Mouse (Mus musculus) stomach, postnatal 0 days (tissue): ENCODE data around the gene Ptcd3. TPM values are rescaled to one million over a fixed set of nuclear protein-coding genes. Genes with fewer than 3 reads are reported as not detected.
"Not testable (repeated sequence)": the region's sequence is repeated elsewhere in the genome, so short reads cannot be mapped to it uniquely, and the experiment has no call there.

Experiments
- ATAC-seq: fragments of 200-750 bp; cut with Nextera tagmentation; 2 replicates; pipeline ENCODE4 v1.8.0; 2017; ENCODE audit not compliant: low FRiP score, low TSS enrichment
- DNase-seq: peaks from one replicate; pipeline ENCODE4 v3.0.0-alpha.2; 2016; ENCODE audit warnings: low spot score
- H3K27ac ChIP-seq: fragments of 300-500 bp; sonication (generic); replicated peaks from 2 replicates; pipeline ENCODE4 v1.5.1; 2014; ENCODE audit warnings: mild to moderate bottlenecking, control low read depth
- H3K27me3 ChIP-seq: fragments of 300-500 bp; sonication (generic); 2 replicates; pipeline ENCODE4 v1.6.1; 2014; ENCODE audit warnings: low read length; ENCODE audit not compliant: control insufficient read depth, insufficient read depth
- H3K36me3 ChIP-seq: fragments of 300-500 bp; sonication (generic); 2 replicates; pipeline ENCODE4 v1.6.1; 2014; ENCODE audit warnings: low read length, mixed read lengths; ENCODE audit not compliant: control insufficient read depth, insufficient read depth
- H3K4me1 ChIP-seq: fragments of 300-500 bp; sonication (generic); replicated peaks from 2 replicates; pipeline ENCODE4 v1.6.1; 2014; ENCODE audit warnings: antibody characterized with exemption; ENCODE audit not compliant: control insufficient read depth, insufficient read depth
- H3K4me2 ChIP-seq: fragments of 300-500 bp; sonication (generic); replicated peaks from 2 replicates; pipeline ENCODE4 v1.6.1; 2014; ENCODE audit warnings: low read depth, mild to moderate bottlenecking, control low read depth, moderate library complexity
- H3K4me3 ChIP-seq: fragments of 300-500 bp; sonication (generic); 2 replicates; pipeline ENCODE4 v1.5.1; 2014; ENCODE audit warnings: low read depth, low read length, control low read depth
- H3K9ac ChIP-seq: fragments of 300-500 bp; sonication (generic); 2 replicates; pipeline ENCODE4 v1.6.1; 2014; ENCODE audit warnings: mild to moderate bottlenecking, low read length, control low read depth, mixed read lengths
- H3K9me3 ChIP-seq: fragments of 300-500 bp; sonication (generic); 2 replicates; pipeline ENCODE4 v1.6.1; 2016; ENCODE audit warnings: low read length; ENCODE audit not compliant: control insufficient read depth
- CTCF ChIP-seq: IDR thresholded peaks from 2 replicates; pipeline ENCODE4 v1.5.1; 2016; ENCODE audit warnings: antibody characterized with exemption, low read depth, mild to moderate bottlenecking, moderate library complexity
- EP300 ChIP-seq: optimal IDR thresholded peaks from 2 replicates; pipeline ENCODE3; 2016; ENCODE audit warnings: antibody characterized with exemption
- WGBS: fragments of 180-500 bp; shearing (Covaris S2); extraction: QIAGEN DNeasy Blood & Tissue Kit; methylation state at CpG from one replicate; pipeline ENCODE4 v1.1.7; 2014; 5-methylcytosine and 5-hydroxymethylcytosine counted together
- polyA plus RNA-seq: library from polyadenylated mRNA; unstranded; fragments of >200 nt; fragmentation: Nextera tagmentation; extraction: Ambion mirVana; gene quantifications from 2 replicates; pipeline ENCODE4 v1.2.1, GENCODE M21; 2015

The Ptcd3 gene
- polyA plus RNA-seq, 1 experiment from 2014 or later: 31.1 TPM

DNA sequence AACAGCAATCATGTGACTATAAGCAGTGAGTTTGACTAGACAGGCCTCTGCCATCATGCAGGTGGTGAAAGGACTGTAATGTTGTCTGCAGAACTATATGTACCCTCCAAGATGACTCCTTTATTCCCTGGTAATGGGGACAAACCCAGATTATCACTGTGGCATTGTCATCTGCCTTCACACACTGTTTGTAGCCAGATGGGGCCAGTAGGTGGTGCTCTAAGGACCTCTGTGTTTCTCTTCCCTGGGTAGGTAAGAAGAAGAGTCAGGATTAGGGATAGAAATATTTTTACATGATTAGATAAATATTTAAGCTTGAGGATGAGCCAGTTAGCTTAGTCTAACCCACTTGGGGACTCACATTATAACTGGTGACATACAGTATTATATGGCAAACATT is 19.4 kb upstream of the Ptcd3 start:
- DNase-seq: peak; percentile 59
- Histone ChIP-seq H3K27ac (no peak overlapping the region), H3K4me2 (no peak overlapping the region), H3K36me3 (peaks cover 35% of the 10 kb centered on the region), H3K4me1 (no peaks in the 10 kb centered on the region), H3K4me3 (no peak overlapping the region), H3K27me3 (no peaks in the 10 kb centered on the region), H3K9me3 (no peaks in the 10 kb centered on the region), H3K9ac (no peak overlapping the region)
- no peak for ATAC-seq
- TF ChIP-seq EP300 (no peak), CTCF (peak; percentile 87)

DNA sequence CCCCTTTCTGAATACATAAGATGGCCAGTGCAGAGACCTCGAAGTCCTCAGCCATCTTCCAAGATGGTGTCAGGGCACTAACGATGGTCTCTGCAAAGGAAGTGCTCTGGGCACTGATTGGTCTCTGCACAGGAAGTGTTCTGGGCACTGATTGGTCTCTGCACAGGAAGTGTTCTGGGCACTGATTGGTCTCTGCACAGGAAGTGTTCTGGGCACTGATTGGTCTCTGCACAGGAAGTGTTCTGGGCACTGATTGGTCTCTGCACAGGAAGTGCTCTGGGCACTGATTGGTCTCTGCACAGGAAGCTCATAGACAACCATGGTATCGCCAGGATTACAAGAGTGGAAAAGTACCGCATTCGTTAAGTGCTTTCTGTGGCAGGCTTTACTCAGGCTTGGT is 16.7 kb upstream of the Ptcd3 start:
- H3K9me3 ChIP-seq, H3K4me2 ChIP-seq, H3K4me3 ChIP-seq, H3K9ac ChIP-seq, DNase-seq, H3K27me3 ChIP-seq, H3K27ac ChIP-seq, H3K4me1 ChIP-seq, ATAC-seq: not testable (repeated sequence)
- peaks cover 34% of the 10 kb centered on the region for H3K36me3 ChIP-seq
- 90% methylated on average over 5 of the region's 5 CpGs for WGBS

DNA sequence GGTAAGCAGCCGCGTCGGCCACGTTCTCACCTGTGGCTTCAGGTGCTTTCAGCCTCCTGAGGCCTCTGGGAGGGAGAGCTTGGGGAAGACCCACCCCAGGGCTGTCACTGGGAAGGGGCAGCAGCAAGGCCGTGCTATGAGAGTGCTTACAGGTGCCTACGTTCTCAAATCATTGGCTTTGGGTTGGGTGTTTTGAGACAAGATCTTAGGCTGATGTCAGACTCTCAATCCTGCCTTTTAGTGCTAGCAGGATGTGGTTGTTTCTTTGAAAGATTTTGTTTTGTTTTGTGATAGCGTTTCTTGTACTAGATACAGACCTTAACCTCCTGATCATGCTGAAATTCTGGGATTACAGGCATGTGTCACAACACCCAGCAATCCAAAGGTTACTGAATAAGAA is 12.2 kb upstream of the Ptcd3 start:
- Histone ChIP-seq H3K4me1 (no peaks in the 10 kb centered on the region), H3K36me3 (peaks cover 28% of the 10 kb centered on the region), H3K27ac (no peak overlapping the region), H3K9ac (no peak overlapping the region), H3K27me3 (no peaks in the 10 kb centered on the region), H3K4me2 (no peak overlapping the region), H3K4me3 (no peak overlapping the region), H3K9me3 (no peaks in the 10 kb centered on the region)
- WGBS: 90% methylated on average over 7 of the region's 7 CpGs
- TF ChIP-seq CTCF (no peak), EP300 (no peak)
- ATAC-seq (no peak), DNase-seq (no peak)

DNA sequence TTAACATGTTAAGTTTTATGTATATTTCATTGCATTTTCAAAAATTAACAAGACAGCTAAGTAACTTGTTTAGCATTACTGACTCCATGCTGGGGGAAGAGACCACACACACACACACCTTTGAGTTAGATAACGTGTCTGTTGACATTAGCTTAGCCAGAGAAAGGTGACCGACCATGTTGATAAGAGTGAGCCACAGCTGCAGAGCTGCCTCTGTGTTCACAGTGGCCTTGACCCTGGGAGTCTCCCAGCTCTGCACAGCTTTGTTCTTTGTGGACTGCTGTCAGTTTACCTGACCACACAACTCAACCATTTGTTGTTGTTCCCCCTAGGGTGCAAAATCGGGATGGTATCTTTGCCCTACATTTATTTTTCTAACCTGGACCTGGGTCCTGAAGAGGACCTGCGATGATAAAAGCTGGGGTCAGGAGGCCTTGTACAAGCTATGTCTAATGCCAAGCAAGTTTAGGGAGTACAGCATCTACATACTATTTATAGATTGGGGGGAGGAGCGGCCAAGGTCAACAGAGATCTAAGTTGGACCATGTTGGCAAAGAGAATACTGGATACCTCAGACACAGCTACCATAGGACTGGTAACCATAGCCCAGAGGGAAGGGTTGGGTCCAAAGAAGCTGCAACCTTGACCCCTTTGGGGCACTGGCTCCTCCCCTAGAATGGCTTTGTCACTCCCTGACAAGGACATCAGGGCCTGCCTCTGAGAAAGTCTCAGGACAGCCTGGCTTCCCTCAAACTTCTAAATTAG is 3.3 kb upstream of the Ptcd3 start:
- WGBS: 56% methylated on average over 5 of the region's 5 CpGs
- ATAC-seq (peak; percentile 69; the same call in 1 of the 2 replicates), DNase-seq (peak; percentile 33)
- H3K4me1 ChIP-seq: no peaks in the 10 kb centered on the region
- TF ChIP-seq EP300 (no peak), CTCF (no peak)
- H3K4me3 ChIP-seq: no peak overlapping the region
- H3K36me3 ChIP-seq: peaks cover 5% of the 10 kb centered on the region; the same call in 1 of the 2 replicates
- 0 out of 2 replicates have a peak overlapping the region, but pooled peaks have one; percentile 13 for H3K27ac ChIP-seq
- H3K9me3 ChIP-seq: no peaks in the 10 kb centered on the region
- no peaks in the 10 kb centered on the region for H3K27me3 ChIP-seq
- H3K4me2 ChIP-seq: no peak overlapping the region
- H3K9ac ChIP-seq: no peak overlapping the region

DNA sequence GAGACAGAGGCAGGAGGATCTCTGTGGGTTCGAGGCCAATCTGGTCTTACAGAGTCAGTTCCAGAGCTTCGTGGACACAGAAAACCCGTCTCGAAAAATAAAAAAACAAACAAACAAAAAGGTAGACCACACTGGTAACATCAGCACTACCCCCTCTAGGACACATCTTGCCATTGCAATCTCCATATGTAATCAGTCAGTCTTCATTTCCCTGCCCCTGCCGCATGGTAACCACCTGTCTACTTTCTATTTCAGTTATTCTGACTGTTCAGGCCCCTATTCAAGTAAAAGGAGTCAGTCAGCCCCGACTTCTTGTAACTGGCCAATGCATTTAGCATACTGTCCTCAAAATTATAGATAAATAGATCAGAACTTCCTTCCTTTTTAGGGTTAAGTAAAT is 1.3 kb upstream of the Ptcd3 start:
- 76% methylated on average over 6 of the region's 6 CpGs for WGBS
- no peak overlapping the region for H3K9ac ChIP-seq
- no peak for ATAC-seq

DNA sequence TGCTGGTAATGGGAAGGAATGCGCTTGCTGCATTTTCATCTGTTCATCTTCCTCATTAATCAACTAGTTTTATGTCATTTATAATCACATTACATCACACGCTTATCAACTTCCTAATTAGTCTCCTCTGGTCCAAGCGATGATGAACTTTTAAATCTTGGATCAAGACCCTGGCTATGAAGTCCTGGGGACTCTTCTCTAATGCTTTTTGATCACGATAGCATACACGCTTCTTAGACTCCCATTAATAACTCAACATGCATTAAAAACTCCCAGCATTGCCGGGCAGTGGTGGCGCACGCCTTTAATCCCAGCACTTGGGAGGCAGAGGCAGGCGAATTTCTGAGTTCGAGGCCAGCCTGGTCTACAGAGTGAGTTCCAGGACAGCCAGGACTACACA is 834 bp upstream of the Ptcd3 start:
- Histone ChIP-seq H3K9ac (no peak overlapping the region), H3K4me3 (peak overlapping the region; percentile 84), H3K27me3 (no peaks in the 10 kb centered on the region), H3K4me1 (no peaks in the 10 kb centered on the region), H3K9me3 (no peaks in the 10 kb centered on the region), H3K27ac (no peak overlapping the region), H3K36me3 (no peaks in the 10 kb centered on the region), H3K4me2 (peak overlapping the region; percentile 67)
- ATAC-seq: no peak
- no peak for DNase-seq
- TF ChIP-seq EP300 (no peak), CTCF (no peak)
- WGBS: 16% methylated on average over 10 of the region's 10 CpGs

More for the DNA sequence above, 1.3 kb upstream of the Ptcd3 start:
- TF ChIP-seq CTCF (peak; percentile 31; the same call in 1 of the 2 replicates), EP300 (no peak)
- no peaks in the 10 kb centered on the region for H3K27me3 ChIP-seq
- H3K9me3 ChIP-seq: no peaks in the 10 kb centered on the region
- peak overlapping the region; percentile 67 for H3K4me2 ChIP-seq
- no peak overlapping the region for H3K27ac ChIP-seq
- peaks cover under 1% of the 10 kb centered on the region; the same call in 1 of the 2 replicates for H3K36me3 ChIP-seq
- H3K4me1 ChIP-seq: no peaks in the 10 kb centered on the region
- no peak overlapping the region; the same call in 1 of the 2 replicates for H3K4me3 ChIP-seq
- DNase-seq: no peak
